In genomic region chr11:50194793-50195192, GRCm38 (mm10) we compare ENCODE assay signal across 30 mouse cellular contexts. TPM values are rescaled to one million over a fixed set of nuclear protein-coding genes. Genes with fewer than 3 reads are reported as not detected.
DNase-seq lines count a peak whose midpoint lies in the region; ATAC-seq and TF ChIP-seq lines count a peak whose summit lies in the region.
"Had no signal": no experiment of that assay in that cellular context is flagged by ENCODE, and none has a peak within 500 bp of the region (broad histone marks: within the 10 kb centered on the region; RNA-seq: fewer than 3 reads in every experiment).

No protein-coding gene starts in this region.

- peaks cover 30% of the 10 kb centered on the region for H3K4me1 ChIP-seq in liver, adult 2 months (ENCODE audit: control insufficient read depth, insufficient read depth, low read length)
- H3K4me1 ChIP-seq in liver, embryonic 11.5 days (replicated peaks; ENCODE audit: control insufficient read depth, insufficient read depth, low read length): peaks cover 7% of the 10 kb centered on the region; the same call in 1 of the 2 replicates
- no peaks in the 10 kb centered on the region; the same call in 1 of the 2 replicates for H3K4me1 ChIP-seq in intestine, embryonic 15.5 days (replicated peaks)
- H3K4me1 ChIP-seq in stomach, postnatal 0 days (replicated peaks; ENCODE audit: control insufficient read depth, insufficient read depth): no peaks in the 10 kb centered on the region
- H3K4me1 ChIP-seq in forebrain, embryonic 14.5 days (ENCODE audit: control insufficient read depth, insufficient read depth, low read length): no peaks in the 10 kb centered on the region
- H3K4me1 ChIP-seq: embryonic facial prominence, embryonic 10.5 days; embryonic facial prominence, embryonic 13.5 days; forebrain, embryonic 12.5 days; heart, embryonic 12.5 days; heart, embryonic 15.5 days; hindbrain, embryonic 10.5 days; hindbrain, embryonic 13.5 days had no signal

- no peaks in the 10 kb centered on the region for H3K79me2 ChIP-seq in liver, adult 2 months (ENCODE audit: control insufficient read depth, insufficient read depth, low read length)
- H3K79me2 ChIP-seq in myocyte (ENCODE audit: control insufficient read depth, insufficient read depth): no peaks in the 10 kb centered on the region

- no peak overlapping the region; the same call in 1 of the 2 replicates for H3K27ac ChIP-seq in liver, adult 2 months (replicated peaks; ENCODE audit: insufficient read depth, low read depth, low read length)
- no peak overlapping the region for H3K27ac ChIP-seq in liver, embryonic 11.5 days (ENCODE audit: low read depth, low read length)
- H3K27ac ChIP-seq in intestine, embryonic 15.5 days: no peak overlapping the region
- H3K27ac ChIP-seq in stomach, postnatal 0 days (replicated peaks): no peak overlapping the region
- H3K27ac ChIP-seq in forebrain, embryonic 14.5 days (ENCODE audit: low read depth, low read length): no peak overlapping the region
- H3K27ac ChIP-seq: embryonic facial prominence, embryonic 10.5 days; embryonic facial prominence, embryonic 13.5 days; forebrain, embryonic 12.5 days; gastrocnemius, adult 2 months; heart, embryonic 15.5 days; hindbrain, embryonic 10.5 days; hindbrain, embryonic 13.5 days had no signal

- H3K4me3 ChIP-seq in liver, adult 2 months (ENCODE audit: insufficient read depth, low read depth, low read length): no peak overlapping the region
- H3K4me3 ChIP-seq in liver, embryonic 11.5 days (ENCODE audit: low read depth, low read length): no peak overlapping the region
- no peak overlapping the region for H3K4me3 ChIP-seq in intestine, embryonic 15.5 days (replicated peaks)
- no peak overlapping the region for H3K4me3 ChIP-seq in myocyte
- H3K4me3 ChIP-seq in stomach, postnatal 0 days (ENCODE audit: low read depth, low read length): no peak overlapping the region
- H3K4me3 ChIP-seq in forebrain, embryonic 14.5 days (ENCODE audit: low read depth, low read length): no peak overlapping the region
- H3K4me3 ChIP-seq: embryonic facial prominence, embryonic 10.5 days; embryonic facial prominence, embryonic 13.5 days; erythroblast, embryonic 14.5 days; forebrain, embryonic 12.5 days; gastrocnemius, adult 2 months; heart, embryonic 12.5 days; heart, embryonic 15.5 days; hindbrain, embryonic 10.5 days; hindbrain, embryonic 13.5 days had no signal

- no peak overlapping the region for H3K9ac ChIP-seq in liver, adult 2 months (ENCODE audit: low read depth, low read length)
- H3K9ac ChIP-seq in liver, embryonic 11.5 days (ENCODE audit: low read depth, low read length): no peak overlapping the region
- no peak overlapping the region for H3K9ac ChIP-seq in intestine, embryonic 15.5 days
- no peak overlapping the region for H3K9ac ChIP-seq in stomach, postnatal 0 days (ENCODE audit: low read length)
- H3K9ac ChIP-seq in forebrain, embryonic 14.5 days (ENCODE audit: low read length): no peak overlapping the region
- H3K9ac ChIP-seq: embryonic facial prominence, embryonic 13.5 days; forebrain, embryonic 12.5 days; heart, embryonic 12.5 days; heart, embryonic 15.5 days; hindbrain, embryonic 13.5 days had no signal

- no peaks in the 10 kb centered on the region for H3K9me3 ChIP-seq in liver, embryonic 11.5 days (ENCODE audit: control insufficient read depth, low read length)
- H3K9me3 ChIP-seq in intestine, embryonic 15.5 days: no peaks in the 10 kb centered on the region
- H3K9me3 ChIP-seq in stomach, postnatal 0 days (ENCODE audit: control insufficient read depth, low read length): no peaks in the 10 kb centered on the region
- no peaks in the 10 kb centered on the region for H3K9me3 ChIP-seq in forebrain, embryonic 14.5 days (replicated peaks; ENCODE audit: control insufficient read depth, low read length)
- H3K9me3 ChIP-seq: embryonic facial prominence, embryonic 10.5 days; embryonic facial prominence, embryonic 13.5 days; forebrain, embryonic 12.5 days; heart, embryonic 12.5 days; heart, embryonic 15.5 days; hindbrain, embryonic 10.5 days; hindbrain, embryonic 13.5 days had no signal

- H3K4me2 ChIP-seq in liver, embryonic 11.5 days: no peak overlapping the region
- no peak overlapping the region for H3K4me2 ChIP-seq in intestine, embryonic 15.5 days (replicated peaks)
- H3K4me2 ChIP-seq in myocyte (ENCODE audit: low read depth): no peak overlapping the region
- H3K4me2 ChIP-seq in stomach, postnatal 0 days (replicated peaks; ENCODE audit: low read depth): no peak overlapping the region
- H3K4me2 ChIP-seq in forebrain, embryonic 14.5 days (ENCODE audit: low read length): no peak overlapping the region
- H3K4me2 ChIP-seq: embryonic facial prominence, embryonic 13.5 days; forebrain, embryonic 12.5 days; heart, embryonic 12.5 days; heart, embryonic 15.5 days; hindbrain, embryonic 13.5 days had no signal

- no peak for ATAC-seq in liver, embryonic 11.5 days (replicated peaks; ENCODE audit: low FRiP score)
- peak; percentile 62 for ATAC-seq in intestine, embryonic 15.5 days
- no peak for ATAC-seq in stomach, postnatal 0 days (ENCODE audit: low FRiP score, low TSS enrichment)
- ATAC-seq in megakaryocyte progenitor cell, adult 5-6 weeks (replicated peaks; ENCODE audit: poor library complexity): no peak
- ATAC-seq in forebrain, embryonic 14.5 days: no peak
- ATAC-seq: activated CD4-positive, CD25-positive, alpha-beta regulatory T cell, adult 4 months; forebrain, embryonic 16.5 days had no signal

- TF ChIP-seq POLR2A in liver, adult 2 months (IDR thresholded peaks at IDR 0.05; ENCODE audit: extremely low read depth, insufficient read depth, low read length): no peak
- TF ChIP-seq POLR2A in myocyte (IDR thresholded peaks at IDR 0.05; ENCODE audit: insufficient read length, low read depth): no peak

- peaks cover 6% of the 10 kb centered on the region for H3K36me3 ChIP-seq in liver, adult 2 months (ENCODE audit: control insufficient read depth, insufficient read depth, low read length)
- H3K36me3 ChIP-seq in liver, embryonic 11.5 days (ENCODE audit: control insufficient read depth, insufficient read depth, low read length): peaks cover 9% of the 10 kb centered on the region
- peaks cover 10% of the 10 kb centered on the region; the same call in 1 of the 2 replicates for H3K36me3 ChIP-seq in intestine, embryonic 15.5 days
- H3K36me3 ChIP-seq in myocyte (ENCODE audit: control insufficient read depth, insufficient read depth): peaks cover 15% of the 10 kb centered on the region
- H3K36me3 ChIP-seq in stomach, postnatal 0 days (ENCODE audit: control insufficient read depth, insufficient read depth, low read length): peaks cover 5% of the 10 kb centered on the region
- H3K36me3 ChIP-seq in forebrain, embryonic 14.5 days (ENCODE audit: control insufficient read depth, insufficient read depth, low read length): peaks cover 50% of the 10 kb centered on the region

- TF ChIP-seq EP300 in stomach, postnatal 0 days (optimal IDR thresholded peaks at IDR 0.05): no peak

- WGBS in liver, adult 2 months: 17% methylated on average over 4 of the region's 4 CpGs
- WGBS in liver, embryonic 11.5 days: 61% methylated on average over 4 of the region's 4 CpGs
- WGBS in intestine, embryonic 15.5 days: 66% methylated on average over 4 of the region's 4 CpGs
- WGBS in stomach, postnatal 0 days: 65% methylated on average over 4 of the region's 4 CpGs
- WGBS in forebrain, embryonic 14.5 days: 80% methylated on average over 4 of the region's 4 CpGs

- peak; percentile 81 for DNase-seq in liver, adult 2 months (ENCODE audit: extremely low read depth, low read depth, low spot score)
- DNase-seq in liver, embryonic 11.5 days (ENCODE audit: low spot score): no peak
- peak; percentile 23 for DNase-seq in stomach, postnatal 0 days (ENCODE audit: low spot score)
- no peak for DNase-seq in urinary bladder, adult 2 months (ENCODE audit: low spot score)
- no peak for DNase-seq in forebrain, embryonic 14.5 days (ENCODE audit: low spot score)
- DNase-seq: adrenal gland, adult 8-10 months; adrenal gland, postnatal 25 days; cerebellum, adult 11-12 months; cerebellum, adult 8-10 months; cerebellum, postnatal 10 days; cerebellum, postnatal 36 days; embryo, embryonic 11 days; gastrocnemius, adult 2 months; gastrocnemius, postnatal 14 days; heart, adult 11 months; heart, postnatal 10 days; heart, postnatal 36 days had no signal

- no peak for TF ChIP-seq CTCF in liver, adult 2 months (IDR thresholded peaks at IDR 0.05; ENCODE audit: low read depth, low read length)
- TF ChIP-seq CTCF in stomach, postnatal 0 days (IDR thresholded peaks at IDR 0.05; ENCODE audit: low read depth): no peak

- H3K27me3 ChIP-seq in liver, adult 2 months (ENCODE audit: control insufficient read depth, insufficient read depth, low read length): no peaks in the 10 kb centered on the region
- H3K27me3 ChIP-seq in liver, embryonic 11.5 days (replicated peaks; ENCODE audit: control insufficient read depth, insufficient read depth, low read length): no peaks in the 10 kb centered on the region
- no peaks in the 10 kb centered on the region for H3K27me3 ChIP-seq in intestine, embryonic 15.5 days (replicated peaks)
- H3K27me3 ChIP-seq in myocyte (ENCODE audit: control insufficient read depth, insufficient read depth, insufficient read length): no peaks in the 10 kb centered on the region
- H3K27me3 ChIP-seq in stomach, postnatal 0 days (ENCODE audit: control insufficient read depth, insufficient read depth, low read length): no peaks in the 10 kb centered on the region
- no peaks in the 10 kb centered on the region for H3K27me3 ChIP-seq in forebrain, embryonic 14.5 days (replicated peaks; ENCODE audit: control insufficient read depth, insufficient read depth, low read length)
- H3K27me3 ChIP-seq: embryonic facial prominence, embryonic 13.5 days; forebrain, embryonic 12.5 days; heart, embryonic 12.5 days; heart, embryonic 15.5 days; hindbrain, embryonic 13.5 days had no signal

- no peak overlapping the region for H3ac ChIP-seq in myocyte (ENCODE audit: control insufficient read depth, insufficient read length)

RNA-seq across cellular contexts. Expression of gene Sqstm1, which starts 15.8 kb away (rescaled TPM):
- 252 and 333 TPM in 2 replicates for total RNA-seq in liver, adult 2 months (2014; rRNA removed)
- 254 and 299 TPM in 2 replicates for polyA plus RNA-seq in liver, adult 2 months (2012; rRNA removed)
- 176 and 177 TPM in 2 replicates for polyA plus RNA-seq in liver, embryonic 11.5 days (2014; fragmentation: Nextera tagmentation; extraction: Ambion mirVana)
- 189 and 205 TPM in 2 replicates for polyA plus RNA-seq in intestine, embryonic 15.5 days (2015; fragmentation: Nextera tagmentation; extraction: Ambion mirVana)
- 873 TPM for polyA plus RNA-seq in myocyte (2012; fragmentation: generic; extraction: Trizol)
- 211 and 220 TPM in 2 replicates for polyA plus RNA-seq in stomach, postnatal 0 days (2015; fragmentation: Nextera tagmentation; extraction: Ambion mirVana)
- 42.7 and 49.3 TPM in 2 replicates for total RNA-seq in megakaryocyte progenitor cell, adult 5-6 weeks (2015)
- 207 and 220 TPM in 2 replicates for total RNA-seq in megakaryocyte progenitor cell, adult 5-6 weeks (2017)
- 317 and 373 TPM in 2 replicates for polyA plus RNA-seq in urinary bladder, adult 2 months (2012; rRNA removed)
- 263 and 276 TPM in 2 replicates for polyA plus RNA-seq in forebrain, embryonic 14.5 days (2014; fragmentation: Nextera tagmentation; extraction: Ambion mirVana)

RNA-seq across cellular contexts. Expression of gene Mgat4b, which starts 15.9 kb away (rescaled TPM):
- 9.8 and 16.5 TPM in 2 replicates for total RNA-seq in liver, adult 2 months (2014; rRNA removed)
- polyA plus RNA-seq in liver, adult 2 months (2012; rRNA removed): 26.3 and 28.8 TPM in 2 replicates
- 22.3 and 25.4 TPM in 2 replicates for polyA plus RNA-seq in liver, embryonic 11.5 days (2014; fragmentation: Nextera tagmentation; extraction: Ambion mirVana)
- 29.5 and 31.5 TPM in 2 replicates for polyA plus RNA-seq in intestine, embryonic 15.5 days (2015; fragmentation: Nextera tagmentation; extraction: Ambion mirVana)
- 89.2 TPM for polyA plus RNA-seq in myocyte (2012; fragmentation: generic; extraction: Trizol)
- 30.8 and 32.6 TPM in 2 replicates for polyA plus RNA-seq in stomach, postnatal 0 days (2015; fragmentation: Nextera tagmentation; extraction: Ambion mirVana)
- 17.4 and 18.9 TPM in 2 replicates for total RNA-seq in megakaryocyte progenitor cell, adult 5-6 weeks (2015)
- 10.8 and 16.2 TPM in 2 replicates for total RNA-seq in megakaryocyte progenitor cell, adult 5-6 weeks (2017)
- polyA plus RNA-seq in urinary bladder, adult 2 months (2012; rRNA removed): 47.4 and 54.3 TPM in 2 replicates
- polyA plus RNA-seq in forebrain, embryonic 14.5 days (2014; fragmentation: Nextera tagmentation; extraction: Ambion mirVana): 15.2 and 18.9 TPM in 2 replicates

RNA-seq across cellular contexts. Expression of gene Mrnip, which starts 20.5 kb away (rescaled TPM):
- 8.5 and 9.3 TPM in 2 replicates for total RNA-seq in liver, adult 2 months (2014; rRNA removed)
- 9.3 and 9.9 TPM in 2 replicates for polyA plus RNA-seq in liver, adult 2 months (2012; rRNA removed)
- 13.9 and 18.7 TPM in 2 replicates for polyA plus RNA-seq in liver, embryonic 11.5 days (2014; fragmentation: Nextera tagmentation; extraction: Ambion mirVana)
- 9.6 and 12.5 TPM in 2 replicates for polyA plus RNA-seq in intestine, embryonic 15.5 days (2015; fragmentation: Nextera tagmentation; extraction: Ambion mirVana)
- 7.8 TPM for polyA plus RNA-seq in myocyte (2012; fragmentation: generic; extraction: Trizol)
- polyA plus RNA-seq in stomach, postnatal 0 days (2015; fragmentation: Nextera tagmentation; extraction: Ambion mirVana): 6.1 and 6.2 TPM in 2 replicates
- 18.8 and 20.0 TPM in 2 replicates for total RNA-seq in megakaryocyte progenitor cell, adult 5-6 weeks (2015)
- 14.6 and 16.5 TPM in 2 replicates for total RNA-seq in megakaryocyte progenitor cell, adult 5-6 weeks (2017)
- polyA plus RNA-seq in urinary bladder, adult 2 months (2012; rRNA removed): 8.7 and 11.5 TPM in 2 replicates
- 34.5 and 41.5 TPM in 2 replicates for polyA plus RNA-seq in forebrain, embryonic 14.5 days (2014; fragmentation: Nextera tagmentation; extraction: Ambion mirVana)

RNA-seq across cellular contexts. Expression of gene Ltc4s, which starts 43.6 kb away (rescaled TPM):
- total RNA-seq in liver, adult 2 months (2014; rRNA removed): 0.27 and 0.28 TPM in 2 replicates
- polyA plus RNA-seq in liver, adult 2 months (2012; rRNA removed): 2.1 and 3.2 TPM in 2 replicates
- polyA plus RNA-seq in liver, embryonic 11.5 days (2014; fragmentation: Nextera tagmentation; extraction: Ambion mirVana): 0.82 and 2.6 TPM in 2 replicates
- polyA plus RNA-seq in intestine, embryonic 15.5 days (2015; fragmentation: Nextera tagmentation; extraction: Ambion mirVana): 3.9 and 4.2 TPM in 2 replicates
- 1.8 TPM for polyA plus RNA-seq in myocyte (2012; fragmentation: generic; extraction: Trizol)
- polyA plus RNA-seq in stomach, postnatal 0 days (2015; fragmentation: Nextera tagmentation; extraction: Ambion mirVana): 13.2 and 13.8 TPM in 2 replicates
- total RNA-seq in megakaryocyte progenitor cell, adult 5-6 weeks (2015): 0.74 and 1.1 TPM in 2 replicates
- 1.4 TPM in 1 of 2 replicates, not detected in the other for total RNA-seq in megakaryocyte progenitor cell, adult 5-6 weeks (2017)
- 16.8 and 36.1 TPM in 2 replicates for polyA plus RNA-seq in urinary bladder, adult 2 months (2012; rRNA removed)
- 3.4 and 4.1 TPM in 2 replicates for polyA plus RNA-seq in forebrain, embryonic 14.5 days (2014; fragmentation: Nextera tagmentation; extraction: Ambion mirVana)
- polyA plus RNA-seq: activated CD4-positive, CD25-positive, alpha-beta regulatory T cell, adult 4 months; erythroblast, embryonic 14.5 days had no signal

Comparison
In these comparisons a context has a peak if more than half of its experiments do, and no peak if none do; other contexts are left out.
1. DNase-seq: peak in liver, adult 2 months (single experiment) and stomach, postnatal 0 days (single experiment); none in liver, embryonic 11.5 days (single experiment), urinary bladder, adult 2 months (single experiment) and forebrain, embryonic 14.5 days (single experiment).